Mouse (Mus musculus): ENCODE measurements around the gene Kcnd1. TPM values are rescaled to one million over a fixed set of nuclear protein-coding genes. Genes with fewer than 3 reads are reported as not detected.

Gene Kcnd1
- polyA plus RNA-seq (2017; shearing (Covaris generic)), result 0.19 TPM

GRCm38 (mm10) chrX:7821865-7822779 lies at the start of gene Kcnd1:
Kcnd1 (plus strand) TSS chrX:7822289.

GRCm38 (mm10) chrX:7789542-7790136 lies 32.5 kb upstream of the Kcnd1 start, which contains the start of gene Gripap1:
Gripap1 (plus strand) TSS chrX:7789765.

GRCm38 (mm10) chrX:7841163-7842162 lies 19.4 kb downstream of the Kcnd1 start, which contains the start of gene Otud5:
Otud5 (plus strand) TSS chrX:7841364.

GRCm38 (mm10) chrX:7878007-7878419 lies 55.9 kb downstream of the Kcnd1 start, which contains the start of gene Pim2:
Pim2 (plus strand) TSS chrX:7878262.

GRCm38 (mm10) chrX:7883841-7884567 lies 61.9 kb downstream of the Kcnd1 start, which contains the start of gene Slc35a2:
Slc35a2 (plus strand) TSS chrX:7884028.

Other genes starting within 250 kb of the Kcnd1 start
- gene Foxp3, start 248.6 kb upstream of the Kcnd1 start, polyA plus RNA-seq (2017; shearing (Covaris generic)), result 1.5 TPM
- 4.7 TPM for gene Ppp1r3f, start 248.0 kb upstream of the Kcnd1 start, polyA plus RNA-seq (2017; shearing (Covaris generic))
- gene Ccdc22, start 216.8 kb upstream of the Kcnd1 start, polyA plus RNA-seq (2017; shearing (Covaris generic)), result 11.1 TPM
- not detected for gene Cacna1f, start 215.2 kb upstream of the Kcnd1 start, polyA plus RNA-seq (2017; shearing (Covaris generic))
- gene Syp, start 183.8 kb upstream of the Kcnd1 start, polyA plus RNA-seq (2017; shearing (Covaris generic)), result not detected
- gene Prickle3, start 165.0 kb upstream of the Kcnd1 start, polyA plus RNA-seq (2017; shearing (Covaris generic)), result 21.6 TPM
- 30.3 TPM for gene Plp2, start 150.9 kb upstream of the Kcnd1 start, polyA plus RNA-seq (2017; shearing (Covaris generic))
- not detected for gene Magix, start 141.0 kb upstream of the Kcnd1 start, polyA plus RNA-seq (2017; shearing (Covaris generic))
- 68.3 TPM for gene Gpkow, start 125.2 kb upstream of the Kcnd1 start, polyA plus RNA-seq (2017; shearing (Covaris generic))
- 98.4 TPM for gene Wdr45, start 108.0 kb upstream of the Kcnd1 start, polyA plus RNA-seq (2017; shearing (Covaris generic))
- not detected for gene Gm45208, start 100.0 kb upstream of the Kcnd1 start, polyA plus RNA-seq (2017; shearing (Covaris generic))
- 19.8 TPM for gene Praf2, start 93.8 kb upstream of the Kcnd1 start, polyA plus RNA-seq (2017; shearing (Covaris generic))
- gene Ccdc120, start 71.4 kb upstream of the Kcnd1 start, polyA plus RNA-seq (2017; shearing (Covaris generic)), result 0.12 TPM
- gene Tfe3, start 59.7 kb upstream of the Kcnd1 start, polyA plus RNA-seq (2017; shearing (Covaris generic)), result 64.9 TPM
- 104 TPM for gene Gripap1, start 32.5 kb upstream of the Kcnd1 start, polyA plus RNA-seq (2017; shearing (Covaris generic))
- gene Otud5, start 19.1 kb downstream of the Kcnd1 start, polyA plus RNA-seq (2017; shearing (Covaris generic)), result 191 TPM
- 233 TPM for gene Pim2, start 56.0 kb downstream of the Kcnd1 start, polyA plus RNA-seq (2017; shearing (Covaris generic))
- gene Slc35a2, start 61.7 kb downstream of the Kcnd1 start, polyA plus RNA-seq (2017; shearing (Covaris generic)), result 38.7 TPM
- gene Pqbp1, start 77.0 kb downstream of the Kcnd1 start, polyA plus RNA-seq (2017; shearing (Covaris generic)), result 170 TPM
- 101 TPM for gene Timm17b, start 77.1 kb downstream of the Kcnd1 start, polyA plus RNA-seq (2017; shearing (Covaris generic))
- not detected for gene Gm10491, start 85.5 kb downstream of the Kcnd1 start, polyA plus RNA-seq (2017; shearing (Covaris generic))
- not detected for gene Gm10490, start 87.3 kb downstream of the Kcnd1 start, polyA plus RNA-seq (2017; shearing (Covaris generic))
- gene Pcsk1n, start 97.5 kb downstream of the Kcnd1 start, polyA plus RNA-seq (2017; shearing (Covaris generic)), result not detected
- gene Eras, start 106.3 kb downstream of the Kcnd1 start, polyA plus RNA-seq (2017; shearing (Covaris generic)), result not detected
- gene Hdac6, start 125.6 kb downstream of the Kcnd1 start, polyA plus RNA-seq (2017; shearing (Covaris generic)), result 12.9 TPM
- not detected for gene Gata1, start 155.8 kb downstream of the Kcnd1 start, polyA plus RNA-seq (2017; shearing (Covaris generic))
- gene Glod5, start 196.2 kb downstream of the Kcnd1 start, polyA plus RNA-seq (2017; shearing (Covaris generic)), result not detected

All from effector memory CD4-positive, alpha-beta T cell, adult 5 months (primary cell).